ENCODE assay signal across 8 mouse cellular contexts in genomic region chr8:80878801-80879425, GRCm38 (mm10). TPM values are rescaled to one million over a fixed set of nuclear protein-coding genes. Genes with fewer than 3 reads are reported as not detected.
DNase-seq lines count a peak whose midpoint lies in the region; ATAC-seq and TF ChIP-seq lines count a peak whose summit lies in the region.

No protein-coding gene starts in this region.

- no peak for ATAC-seq in forebrain, embryonic 16.5 days
- peak; percentile 28 to 44; a peak in 2 of 4 replicates for ATAC-seq in hematopoietic stem cell, adult 5-6 weeks (replicated peaks in 1 of 2; ENCODE audit: insufficient read depth in 1 of 2, low FRiP score in 2 of 2, low TSS enrichment in 1 of 2, low read depth in 1 of 2, poor library complexity in 2 of 2, severe bottlenecking in 2 of 2)

- H3K27me3 ChIP-seq in ES-Bruce4 (ENCODE audit: control insufficient read depth, insufficient read depth, low read length, poor library complexity, severe bottlenecking) = 0 out of 2 replicates have a peak, but pooled peaks cover 5% of the 10 kb centered on the region
- H3K27me3 ChIP-seq in forebrain, embryonic 16.5 days (replicated peaks; ENCODE audit: control insufficient read depth, insufficient read depth, low read length) = no peaks in the 10 kb centered on the region

- H3K4me1 ChIP-seq in ES-Bruce4 (ENCODE audit: control insufficient read depth, insufficient read depth, low read length) = peaks cover 2% of the 10 kb centered on the region
- H3K4me1 ChIP-seq in forebrain, embryonic 16.5 days (replicated peaks; ENCODE audit: control insufficient read depth, insufficient read depth, low read length) = peaks cover 25% of the 10 kb centered on the region

- TF ChIP-seq EP300 in ES-Bruce4 (IDR thresholded peaks at IDR 0.05; ENCODE audit: insufficient read depth, low read depth, low read length) = no peak

- H3K36me3 ChIP-seq in ES-Bruce4 (ENCODE audit: control insufficient read depth, insufficient read depth, low read length, poor library complexity, severe bottlenecking) = no peaks in the 10 kb centered on the region
- H3K36me3 ChIP-seq in forebrain, embryonic 16.5 days (ENCODE audit: control insufficient read depth, insufficient read depth) = no peaks in the 10 kb centered on the region

- H3K9ac ChIP-seq in ES-Bruce4 (ENCODE audit: low read depth, poor library complexity, severe bottlenecking) = peak overlapping the region; percentile 81
- peak overlapping the region; percentile 82 for H3K9ac ChIP-seq in forebrain, embryonic 16.5 days (replicated peaks; ENCODE audit: low read depth, low read length)

- H3K27ac ChIP-seq in ES-Bruce4 (ENCODE audit: insufficient read depth, low read length) = no peak overlapping the region
- H3K27ac ChIP-seq in forebrain, embryonic 16.5 days (ENCODE audit: low read length) = peak overlapping the region; percentile 93

- peak; percentile 79 to 86 for DNase-seq in adrenal gland, postnatal 36 days
- peak; percentile 20 to 27 for DNase-seq in layer of hippocampus, postnatal 25 days (ENCODE audit: extremely low spot score in 1 of 2, low spot score in 1 of 2)
- DNase-seq in lung, postnatal 36 days = peak; percentile 82
- peak; percentile 36 for DNase-seq in right cerebral cortex, adult 18-20 months
- no peak for DNase-seq in spleen, adult 12 weeks (ENCODE audit: low spot score)

- peak overlapping the region; percentile 80 for H3K4me3 ChIP-seq in ES-Bruce4 (ENCODE audit: low read depth, low read length)
- peak overlapping the region; percentile 90 for H3K4me3 ChIP-seq in forebrain, embryonic 16.5 days (replicated peaks; ENCODE audit: low read length)

- 1% methylated on average over 26 of the region's 26 CpGs for WGBS in forebrain, embryonic 16.5 days

- H3K4me2 ChIP-seq in forebrain, embryonic 16.5 days (ENCODE audit: low read length) = peak overlapping the region; percentile 90

- no peak for TF ChIP-seq POLR2A in ES-Bruce4 (IDR thresholded peaks at IDR 0.05; ENCODE audit: insufficient read depth, low read length)

- no peaks in the 10 kb centered on the region for H3K9me3 ChIP-seq in ES-Bruce4 (replicated peaks; ENCODE audit: control insufficient read depth, insufficient read depth, low read length, poor library complexity, severe bottlenecking)
- H3K9me3 ChIP-seq in forebrain, embryonic 16.5 days (ENCODE audit: control insufficient read depth, low read length) = no peaks in the 10 kb centered on the region

- peak; percentile 10 for TF ChIP-seq CTCF in ES-Bruce4 (IDR thresholded peaks at IDR 0.05; ENCODE audit: low read depth, low read length)

RNA-seq across cellular contexts. Expression of gene Gab1, which starts 1.4 kb away (rescaled TPM):
- polyA plus RNA-seq in ES-Bruce4 (2011; ENCODE audit: insufficient read depth, insufficient read length, low read depth, missing spikeins) = 144 and 158 TPM in 2 replicates
- total RNA-seq in adrenal gland, postnatal 36 days (2021) = 10 to 100 TPM; 16.1 to 20.2 TPM
- 10.6 and 11.8 TPM in 2 replicates for polyA plus RNA-seq in forebrain, embryonic 16.5 days (2015; fragmentation: Nextera tagmentation; extraction: Ambion mirVana)
- 9.5 and 9.8 TPM in 2 replicates for total RNA-seq in hematopoietic stem cell, adult 5-6 weeks (2017)
- 10 to 100 TPM; 20.0 to 23.0 TPM for total RNA-seq in layer of hippocampus, postnatal 25 days (2021)
